Comparison of ENCODE assay signal across 26 mouse cellular contexts in the genomic region with DNA sequence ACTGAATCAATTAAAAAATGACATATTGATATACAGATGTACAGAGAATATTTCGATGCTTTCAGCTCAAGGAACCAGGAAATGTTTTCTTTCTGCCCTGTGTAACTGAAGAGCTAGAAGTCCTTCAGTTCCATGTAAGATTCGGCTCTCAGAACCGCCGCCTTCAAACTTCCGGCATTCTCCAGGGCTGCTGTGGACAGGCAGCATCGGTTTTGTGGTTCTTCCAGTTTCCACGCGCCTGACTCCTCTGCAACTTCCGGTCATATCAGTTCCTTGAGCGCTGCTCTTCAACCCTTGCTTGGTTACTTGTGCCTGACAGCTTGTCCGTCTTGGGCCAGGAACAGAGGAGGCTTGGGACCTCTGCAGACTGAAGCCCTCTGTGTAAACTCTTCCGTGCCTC. TPM values are rescaled to one million over a fixed set of nuclear protein-coding genes. Genes with fewer than 3 reads are reported as not detected.
DNase-seq lines count a peak whose midpoint lies in the region; ATAC-seq and TF ChIP-seq lines count a peak whose summit lies in the region.
"Had no signal": no experiment of that assay in that cellular context is flagged by ENCODE, and none has a peak within 500 bp of the region (broad histone marks: within the 10 kb centered on the region; RNA-seq: fewer than 3 reads in every experiment).

No protein-coding gene starts in this region.

- H3K36me3 ChIP-seq in lung, embryonic 15.5 days, result no peaks in the 10 kb centered on the region
- no peaks in the 10 kb centered on the region for H3K36me3 ChIP-seq in lung, postnatal 0 days (ENCODE audit: insufficient read depth, low read length)
- H3K36me3 ChIP-seq: hindbrain, embryonic 12.5 days; intestine, embryonic 15.5 days; limb, embryonic 10.5 days; limb, embryonic 15.5 days; liver, embryonic 13.5 days had no signal

- no peak for TF ChIP-seq CTCF in lung, postnatal 0 days (IDR thresholded peaks at IDR 0.05)

- no peaks in the 10 kb centered on the region for H3K27me3 ChIP-seq in lung, embryonic 15.5 days
- no peaks in the 10 kb centered on the region for H3K27me3 ChIP-seq in lung, postnatal 0 days (replicated peaks; ENCODE audit: insufficient read depth, low read length)
- H3K27me3 ChIP-seq: hindbrain, embryonic 12.5 days; intestine, embryonic 15.5 days; limb, embryonic 15.5 days; liver, embryonic 13.5 days had no signal

- no peak overlapping the region for H3K27ac ChIP-seq in lung, embryonic 15.5 days
- no peak overlapping the region for H3K27ac ChIP-seq in lung, postnatal 0 days (ENCODE audit: low read length)
- H3K27ac ChIP-seq: hindbrain, embryonic 12.5 days; hindbrain, postnatal 0 days; intestine, embryonic 15.5 days; limb, embryonic 10.5 days; limb, embryonic 15.5 days; liver, embryonic 13.5 days; macrophage had no signal

- no peak overlapping the region for H3K9ac ChIP-seq in lung, embryonic 15.5 days
- no peak overlapping the region for H3K9ac ChIP-seq in lung, postnatal 0 days (replicated peaks; ENCODE audit: low read depth)
- H3K9ac ChIP-seq: hindbrain, embryonic 12.5 days; intestine, embryonic 15.5 days; limb, embryonic 15.5 days; liver, embryonic 13.5 days had no signal

- WGBS in lung, embryonic 15.5 days, result 52% methylated on average over 12 of the region's 12 CpGs
- 53% methylated on average over 12 of the region's 12 CpGs for WGBS in lung, postnatal 0 days

- H3K4me1 ChIP-seq in lung, embryonic 15.5 days, result no peaks in the 10 kb centered on the region
- no peaks in the 10 kb centered on the region for H3K4me1 ChIP-seq in lung, postnatal 0 days (ENCODE audit: insufficient read depth, low read depth, low read length)
- H3K4me1 ChIP-seq: hindbrain, embryonic 12.5 days; intestine, embryonic 15.5 days; limb, embryonic 10.5 days; limb, embryonic 15.5 days; liver, embryonic 13.5 days had no signal

- H3K4me3 ChIP-seq in lung, embryonic 15.5 days, result no peak overlapping the region
- H3K4me3 ChIP-seq in lung, postnatal 0 days (ENCODE audit: low read depth, low read length), result no peak overlapping the region
- H3K4me3 ChIP-seq: erythroblast, embryonic 14.5 days; hindbrain, embryonic 12.5 days; intestine, embryonic 15.5 days; limb, embryonic 10.5 days; limb, embryonic 15.5 days; liver, embryonic 13.5 days had no signal

- no peak for ATAC-seq in lung, embryonic 15.5 days (ENCODE audit: borderline replicate concordance, extremely low read depth, low FRiP score, low TSS enrichment)
- ATAC-seq in lung, postnatal 0 days, result peak; percentile 41; the same call in 1 of the 2 replicates
- ATAC-seq: forebrain, embryonic 16.5 days; hindbrain, postnatal 0 days; intestine, embryonic 15.5 days; midbrain, embryonic 16.5 days had no signal

- 0 out of 2 replicates have a peak overlapping the region, but pooled peaks have one; percentile 7 for H3K4me2 ChIP-seq in lung, embryonic 15.5 days
- no peak overlapping the region for H3K4me2 ChIP-seq in lung, postnatal 0 days (replicated peaks; ENCODE audit: low read depth, low read length)
- H3K4me2 ChIP-seq: heart, embryonic 11.5 days; hindbrain, embryonic 12.5 days; intestine, embryonic 15.5 days; limb, embryonic 15.5 days; liver, embryonic 13.5 days had no signal

- TF ChIP-seq EP300 in lung, postnatal 0 days (IDR thresholded peaks at IDR 0.05), result no peak

- H3K9me3 ChIP-seq in lung, embryonic 15.5 days, result no peaks in the 10 kb centered on the region
- H3K9me3 ChIP-seq in lung, postnatal 0 days (ENCODE audit: low read length), result no peaks in the 10 kb centered on the region
- H3K9me3 ChIP-seq: hindbrain, embryonic 12.5 days; intestine, embryonic 15.5 days; limb, embryonic 10.5 days; limb, embryonic 15.5 days; liver, embryonic 13.5 days had no signal

- peak; percentile 11 to 16 for DNase-seq in kidney, postnatal 4 days
- no peak for DNase-seq in kidney, postnatal 14 days
- DNase-seq in lung, postnatal 0 days (ENCODE audit: low spot score), result peak; percentile 55
- peak; percentile 18 to 39 for DNase-seq in lung, postnatal 4 days
- DNase-seq in adrenal gland, adult 2 months, result no peak
- DNase-seq: B cell, adult 2 months; cerebellum, adult 2 months; cerebellum, postnatal 14 days; heart, postnatal 36 days; layer of hippocampus, adult 9-11 months; liver, embryonic 13.5 days; right cerebral cortex, postnatal 25 days; spleen, adult 18-20 months; thymus, adult 2 months; thymus, postnatal 4 days had no signal

RNA-seq across cellular contexts. Expression of a gene that starts 53.0 kb away (rescaled TPM):
- 29.9 and 30.6 TPM in 2 replicates for polyA plus RNA-seq in lung, embryonic 15.5 days (2015; fragmentation: Nextera tagmentation; extraction: Ambion mirVana)
- polyA plus RNA-seq in lung, postnatal 0 days (2015; fragmentation: Nextera tagmentation; extraction: Ambion mirVana), result 10.4 and 12.3 TPM in 2 replicates
- 1 to 10 TPM; 6.9 to 8.8 TPM for total RNA-seq in adrenal gland, adult 2 months (2021)
- 4.7 and 5.7 TPM in 2 replicates for polyA plus RNA-seq in adrenal gland, adult 2 months (2012; rRNA removed)

Comparison
In these comparisons a context has a peak if more than half of its experiments do, and no peak if none do; other contexts are left out.
1. DNase-seq: peak in kidney, postnatal 4 days (2 of 2), lung, postnatal 0 days (single experiment) and lung, postnatal 4 days (2 of 2); none in kidney, postnatal 14 days (single experiment) and adrenal gland, adult 2 months (single experiment).